Mouse (Mus musculus) limb, embryonic 11.5 days (tissue): Measurements from ENCODE around the gene Fbxl21. TPM values are rescaled to one million over a fixed set of nuclear protein-coding genes. Genes with fewer than 3 reads are reported as not detected.
A peak's percentile ranks its signal among the peaks of the same experiment; 100 is the strongest.

Experiments
- ATAC-seq: fragments of 200-750 bp; cut with Nextera tagmentation; 2 replicates; pipeline ENCODE4 v1.8.0; 2017; ENCODE audit warnings: low read depth; ENCODE audit not compliant: insufficient number of reproducible peaks, low FRiP score, low TSS enrichment
- DNase-seq: peaks from one replicate; pipeline ENCODE4 v3.0.0-alpha.2; 2015; ENCODE audit warnings: low spot score
- H3K27ac ChIP-seq: fragments of 300-500 bp; sonication (generic); replicated peaks from 2 replicates; pipeline ENCODE4 v1.5.1; 2014; ENCODE audit warnings: low read depth, mild to moderate bottlenecking, low read length
- H3K27me3 ChIP-seq: fragments of 300-500 bp; sonication (generic); 2 replicates; pipeline ENCODE4 v1.6.1; 2014; ENCODE audit warnings: mild to moderate bottlenecking, low read length, mixed read lengths; ENCODE audit not compliant: control insufficient read depth, insufficient read depth
- H3K36me3 ChIP-seq: fragments of 300-500 bp; sonication (generic); 2 replicates; pipeline ENCODE4 v1.6.1; 2014; ENCODE audit warnings: mild to moderate bottlenecking, low read length, moderate library complexity, mixed read lengths; ENCODE audit not compliant: control insufficient read depth, insufficient read depth
- H3K4me1 ChIP-seq: fragments of 300-500 bp; sonication (generic); 2 replicates; pipeline ENCODE4 v1.6.1; 2014; ENCODE audit warnings: low read length, mixed read lengths; ENCODE audit not compliant: control insufficient read depth, insufficient read depth
- H3K4me2 ChIP-seq: fragments of 300-500 bp; sonication (generic); 2 replicates; pipeline ENCODE4 v1.6.1; 2014; ENCODE audit warnings: low read depth, mild to moderate bottlenecking, moderate library complexity; ENCODE audit not compliant: severe bottlenecking
- H3K4me3 ChIP-seq: fragments of 300-500 bp; sonication (generic); 2 replicates; pipeline ENCODE4 v1.5.1; 2014; ENCODE audit warnings: low read depth, low read length
- H3K9ac ChIP-seq: fragments of 300-500 bp; sonication (generic); 2 replicates; pipeline ENCODE4 v1.6.1; 2014; ENCODE audit warnings: mild to moderate bottlenecking, low read length
- H3K9me3 ChIP-seq: fragments of 300-500 bp; sonication (generic); 2 replicates; pipeline ENCODE4 v1.6.1; 2016; ENCODE audit warnings: low read length; ENCODE audit not compliant: control insufficient read depth
- WGBS: fragments of 180-500 bp; shearing (Covaris S2); extraction: QIAGEN DNeasy Blood & Tissue Kit; methylation state at CpG from one replicate; pipeline ENCODE4 v1.1.7; 2014; 5-methylcytosine and 5-hydroxymethylcytosine counted together
- polyA plus RNA-seq: library from polyadenylated mRNA; unstranded; fragments of >200 nt; fragmentation: Nextera tagmentation; extraction: Ambion mirVana; gene quantifications from 2 replicates; pipeline ENCODE4 v1.2.1, GENCODE M21; 2014

Gene Fbxl21
- polyA plus RNA-seq, 1 experiment from 2014 or later = 1.5 TPM

GRCm38 (mm10) chr13:56555957-56556356 lies 33.7 kb downstream of the Fbxl21 start:
- no peak overlapping the region for H3K4me3 ChIP-seq
- DNase-seq (no peak), ATAC-seq (no peak)
- H3K36me3 ChIP-seq = no peaks in the 10 kb centered on the region
- H3K4me2 ChIP-seq = no peak overlapping the region
- H3K9me3 ChIP-seq = no peaks in the 10 kb centered on the region
- H3K27me3 ChIP-seq = no peaks in the 10 kb centered on the region
- no peaks in the 10 kb centered on the region for H3K4me1 ChIP-seq
- 16% methylated on average over 1 of the region's 1 CpGs for WGBS
- H3K9ac ChIP-seq = no peak overlapping the region
- no peak overlapping the region for H3K27ac ChIP-seq

GRCm38 (mm10) chr13:56556701-56557100 lies 34.4 kb downstream of the Fbxl21 start:
- DNase-seq (no peak), ATAC-seq (no peak)
- Histone ChIP-seq H3K4me2 (no peak overlapping the region), H3K9ac (no peak overlapping the region), H3K9me3 (no peaks in the 10 kb centered on the region), H3K4me1 (no peaks in the 10 kb centered on the region), H3K4me3 (no peak overlapping the region), H3K27me3 (no peaks in the 10 kb centered on the region), H3K36me3 (no peaks in the 10 kb centered on the region), H3K27ac (no peak overlapping the region)
- 74% methylated on average over 3 of the region's 3 CpGs for WGBS

- no peak overlapping the region for H3K27ac ChIP-seq
- ATAC-seq = no peak
- H3K9ac ChIP-seq = no peak overlapping the region
- 50% methylated on average over 3 of the region's 3 CpGs for WGBS
- H3K36me3 ChIP-seq = no peaks in the 10 kb centered on the region
- H3K9me3 ChIP-seq = no peaks in the 10 kb centered on the region
- no peak overlapping the region for H3K4me2 ChIP-seq
- no peaks in the 10 kb centered on the region for H3K4me1 ChIP-seq
- no peak overlapping the region for H3K4me3 ChIP-seq
- DNase-seq = no peak
- H3K27me3 ChIP-seq = no peaks in the 10 kb centered on the region
Measured at GRCm38 (mm10) chr13:56558811-56559210, 36.5 kb downstream of the Fbxl21 start.

- ATAC-seq (no peak), DNase-seq (no peak)
- Histone ChIP-seq H3K36me3 (no peaks in the 10 kb centered on the region), H3K4me2 (no peak overlapping the region), H3K9ac (no peak overlapping the region), H3K27ac (no peak overlapping the region), H3K4me1 (no peaks in the 10 kb centered on the region), H3K27me3 (no peaks in the 10 kb centered on the region), H3K9me3 (no peaks in the 10 kb centered on the region), H3K4me3 (no peak overlapping the region)
- WGBS = 86% methylated on average over 6 of the region's 6 CpGs
Measured at GRCm38 (mm10) chr13:56559841-56560370, 37.6 kb downstream of the Fbxl21 start.

GRCm38 (mm10) chr13:56561129-56561528 lies 38.9 kb downstream of the Fbxl21 start:
- Histone ChIP-seq H3K9ac (no peak overlapping the region), H3K27me3 (no peaks in the 10 kb centered on the region), H3K4me1 (no peaks in the 10 kb centered on the region), H3K36me3 (no peaks in the 10 kb centered on the region), H3K27ac (no peak overlapping the region), H3K4me2 (no peak overlapping the region), H3K9me3 (no peaks in the 10 kb centered on the region), H3K4me3 (no peak overlapping the region)
- no peak for ATAC-seq
- DNase-seq = no peak
- 79% methylated on average over 8 of the region's 8 CpGs for WGBS

GRCm38 (mm10) chr13:56563075-56563474 lies 40.8 kb downstream of the Fbxl21 start:
- DNase-seq (peak; percentile 68), ATAC-seq (no peak)
- Histone ChIP-seq H3K9ac (no peak overlapping the region), H3K36me3 (no peaks in the 10 kb centered on the region), H3K9me3 (no peaks in the 10 kb centered on the region), H3K4me1 (no peaks in the 10 kb centered on the region), H3K4me2 (no peak overlapping the region), H3K27ac (no peak overlapping the region), H3K27me3 (no peaks in the 10 kb centered on the region), H3K4me3 (no peak overlapping the region)
- 39% methylated on average over 6 of the region's 6 CpGs for WGBS

- DNase-seq (peak; percentile 42), ATAC-seq (no peak)
- H3K36me3 ChIP-seq = no peaks in the 10 kb centered on the region
- H3K9me3 ChIP-seq = no peaks in the 10 kb centered on the region
- H3K4me2 ChIP-seq = no peak overlapping the region
- no peaks in the 10 kb centered on the region for H3K27me3 ChIP-seq
- H3K27ac ChIP-seq = no peak overlapping the region
- WGBS = 49% methylated on average over 10 of the region's 10 CpGs
- no peaks in the 10 kb centered on the region for H3K4me1 ChIP-seq
- H3K9ac ChIP-seq = no peak overlapping the region
- no peak overlapping the region for H3K4me3 ChIP-seq
Measured at GRCm38 (mm10) chr13:56566336-56566735, 44.1 kb downstream of the Fbxl21 start.

- no peak for DNase-seq
- Histone ChIP-seq H3K9me3 (no peaks in the 10 kb centered on the region), H3K4me1 (peaks cover 10% of the 10 kb centered on the region), H3K4me3 (no peak overlapping the region), H3K27me3 (no peaks in the 10 kb centered on the region), H3K4me2 (no peak overlapping the region), H3K9ac (no peak overlapping the region), H3K36me3 (no peaks in the 10 kb centered on the region), H3K27ac (no peak overlapping the region)
- WGBS = 87% methylated on average over 8 of the region's 8 CpGs
- no peak for ATAC-seq
Measured at GRCm38 (mm10) chr13:56571645-56572044, 49.4 kb downstream of the Fbxl21 start.

GRCm38 (mm10) chr13:56575074-56575473 lies 52.8 kb downstream of the Fbxl21 start:
- DNase-seq (no peak), ATAC-seq (no peak)
- no peaks in the 10 kb centered on the region for H3K9me3 ChIP-seq
- 69% methylated on average over 4 of the region's 4 CpGs for WGBS
- no peak overlapping the region for H3K4me2 ChIP-seq
- no peaks in the 10 kb centered on the region for H3K36me3 ChIP-seq
- H3K27me3 ChIP-seq = no peaks in the 10 kb centered on the region
- peaks cover 13% of the 10 kb centered on the region for H3K4me1 ChIP-seq
- no peak overlapping the region for H3K9ac ChIP-seq
- H3K27ac ChIP-seq = no peak overlapping the region
- no peak overlapping the region for H3K4me3 ChIP-seq
